Mouse (Mus musculus) erythroblast, embryonic 14.5 days (primary cell): Measurements from ENCODE around the gene 4930447C04Rik.

Experiments
- GATA1 ChIP-seq: IDR thresholded peaks from 2 replicates; pipeline ENCODE4 v1.6.1; 2012; ENCODE audit warnings: low read length, inconsistent platforms, mixed read lengths
- TAL1 ChIP-seq: IDR thresholded peaks from 3 replicates; pipeline ENCODE4 v1.6.1; 2012; ENCODE audit warnings: low read length, inconsistent platforms, mixed read lengths

- TF ChIP-seq GATA1 (no peak), TAL1 (no peak)
Observed at GRCm38 (mm10) chr12:72834773-72835517, 105.6 kb downstream of the 4930447C04Rik start.
